In genomic region chr5:125433793-125434337, GRCm38 (mm10) we compare ENCODE assay signal across 7 mouse cellular contexts. TPM values are rescaled to one million over a fixed set of nuclear protein-coding genes. Genes with fewer than 3 reads are reported as not detected.
DNase-seq lines count a peak whose midpoint lies in the region; ATAC-seq lines count a peak whose summit lies in the region.

Dhx37 (minus strand) TSS chr5:125434121.

- under 1% methylated on average over 45 of the region's 46 CpGs for WGBS in embryonic facial prominence, embryonic 12.5 days
- WGBS in limb, embryonic 11.5 days = under 1% methylated on average over 46 of the region's 46 CpGs
- WGBS in midbrain, embryonic 14.5 days = under 1% methylated on average over 46 of the region's 46 CpGs

- peak; percentile 94 for DNase-seq in adrenal gland, postnatal 25 days
- DNase-seq in heart, adult 11 months = peak; percentile 99
- peak; percentile 90 for DNase-seq in kidney, adult 18-20 months
- DNase-seq in limb, embryonic 11.5 days (ENCODE audit: low spot score) = peak; percentile 94
- peak; percentile 98 for DNase-seq in midbrain, embryonic 14.5 days
- DNase-seq in spleen, adult 18-20 months = peak; percentile 88 to 91

- peak within 1 kb of the TSS; percentile 47 for H3K27ac ChIP-seq in embryonic facial prominence, embryonic 12.5 days
- no peak within 1 kb of the TSS for H3K27ac ChIP-seq in limb, embryonic 11.5 days (replicated peaks; ENCODE audit: low read depth, low read length)
- H3K27ac ChIP-seq in midbrain, embryonic 14.5 days (replicated peaks; ENCODE audit: low read depth, low read length) = peak within 1 kb of the TSS; percentile 75

- peak; percentile 91 for ATAC-seq in embryonic facial prominence, embryonic 12.5 days (ENCODE audit: insufficient number of reproducible peaks, insufficient read depth, low FRiP score, low TSS enrichment)
- peak; percentile 91 for ATAC-seq in limb, embryonic 11.5 days (ENCODE audit: insufficient number of reproducible peaks, low FRiP score, low TSS enrichment, low read depth)
- ATAC-seq in midbrain, embryonic 14.5 days (ENCODE audit: low FRiP score, low TSS enrichment) = peak; percentile 96

- H3K36me3 ChIP-seq in embryonic facial prominence, embryonic 12.5 days = peaks cover 29% of the 10 kb centered on the region
- H3K36me3 ChIP-seq in limb, embryonic 11.5 days (ENCODE audit: control insufficient read depth, insufficient read depth, low read length) = peaks cover 12% of the 10 kb centered on the region; the same call in 1 of the 2 replicates
- peaks cover 29% of the 10 kb centered on the region for H3K36me3 ChIP-seq in midbrain, embryonic 14.5 days (ENCODE audit: control insufficient read depth, insufficient read depth, low read length)

- no peaks in the 10 kb centered on the region for H3K27me3 ChIP-seq in embryonic facial prominence, embryonic 12.5 days
- no peaks in the 10 kb centered on the region for H3K27me3 ChIP-seq in limb, embryonic 11.5 days (ENCODE audit: control insufficient read depth, insufficient read depth, low read length)
- no peaks in the 10 kb centered on the region for H3K27me3 ChIP-seq in midbrain, embryonic 14.5 days (ENCODE audit: control insufficient read depth, insufficient read depth, low read length)

- peak within 1 kb of the TSS; percentile 78 for H3K9ac ChIP-seq in embryonic facial prominence, embryonic 12.5 days
- peak within 1 kb of the TSS; percentile 88 for H3K9ac ChIP-seq in limb, embryonic 11.5 days (ENCODE audit: low read length)
- H3K9ac ChIP-seq in midbrain, embryonic 14.5 days (replicated peaks; ENCODE audit: low read length) = peak within 1 kb of the TSS; percentile 81

- H3K4me3 ChIP-seq in embryonic facial prominence, embryonic 12.5 days = peak within 1 kb of the TSS; percentile 81
- peak within 1 kb of the TSS; percentile 95 for H3K4me3 ChIP-seq in limb, embryonic 11.5 days (ENCODE audit: low read depth, low read length)
- H3K4me3 ChIP-seq in midbrain, embryonic 14.5 days (replicated peaks; ENCODE audit: low read depth, low read length) = peak within 1 kb of the TSS; percentile 79

- H3K4me2 ChIP-seq in embryonic facial prominence, embryonic 12.5 days (replicated peaks) = peak within 1 kb of the TSS; percentile 93
- H3K4me2 ChIP-seq in limb, embryonic 11.5 days (ENCODE audit: low read depth, severe bottlenecking) = peak within 1 kb of the TSS; percentile 79
- peak within 1 kb of the TSS; percentile 88 for H3K4me2 ChIP-seq in midbrain, embryonic 14.5 days (ENCODE audit: low read length)

- H3K9me3 ChIP-seq in embryonic facial prominence, embryonic 12.5 days = no peaks in the 10 kb centered on the region
- no peaks in the 10 kb centered on the region for H3K9me3 ChIP-seq in limb, embryonic 11.5 days (ENCODE audit: control insufficient read depth, low read length)
- no peaks in the 10 kb centered on the region for H3K9me3 ChIP-seq in midbrain, embryonic 14.5 days (ENCODE audit: control insufficient read depth, low read length)

- H3K4me1 ChIP-seq in embryonic facial prominence, embryonic 12.5 days = peaks cover 11% of the 10 kb centered on the region
- H3K4me1 ChIP-seq in limb, embryonic 11.5 days (ENCODE audit: control insufficient read depth, insufficient read depth, low read length) = peaks cover 8% of the 10 kb centered on the region
- H3K4me1 ChIP-seq in midbrain, embryonic 14.5 days (ENCODE audit: control insufficient read depth, insufficient read depth, low read length) = peaks cover 7% of the 10 kb centered on the region; the same call in 1 of the 2 replicates

RNA-seq across cellular contexts. Expression of gene Dhx37, which starts in this region (rescaled TPM):
- total RNA-seq in adrenal gland, postnatal 25 days (2021) = 17.5 and 25.9 TPM in 2 replicates
- 17.0 and 17.7 TPM in 2 replicates for polyA plus RNA-seq in embryonic facial prominence, embryonic 12.5 days (2016; fragmentation: Nextera tagmentation; extraction: Ambion mirVana)
- polyA plus RNA-seq in limb, embryonic 11.5 days (2014; fragmentation: Nextera tagmentation; extraction: Ambion mirVana) = 12.4 and 14.2 TPM in 2 replicates
- 8.5 and 9.8 TPM in 2 replicates for polyA plus RNA-seq in midbrain, embryonic 14.5 days (2014; fragmentation: Nextera tagmentation; extraction: Ambion mirVana)
